Mouse (Mus musculus) lung, postnatal 0 days (tissue): ENCODE measurements around the gene Krtdap. TPM values are rescaled to one million over a fixed set of nuclear protein-coding genes. Genes with fewer than 3 reads are reported as not detected.
"Not testable (repeated sequence)": the region's sequence is repeated elsewhere in the genome, so short reads cannot be mapped to it uniquely, and the experiment has no call there.

ENCODE experiments used
- ATAC-seq: fragments of 200-750 bp; cut with Nextera tagmentation; 2 replicates; pipeline ENCODE4 v1.8.0; 2017; ENCODE audit warnings: moderate library complexity
- DNase-seq: peaks from one replicate; pipeline ENCODE4 v3.0.0-alpha.2; 2016; ENCODE audit warnings: low spot score
- H3K27ac ChIP-seq: fragments of 300-500 bp; sonication (generic); 2 replicates; pipeline ENCODE4 v1.5.1; 2014; ENCODE audit warnings: antibody characterized with exemption, mild to moderate bottlenecking, low read length, mixed read lengths
- H3K27me3 ChIP-seq: fragments of 300-500 bp; sonication (generic); replicated peaks from 2 replicates; pipeline ENCODE4 v1.6.1; 2014; ENCODE audit warnings: low read length, mixed read lengths; ENCODE audit not compliant: insufficient read depth
- H3K36me3 ChIP-seq: fragments of 300-500 bp; sonication (generic); 2 replicates; pipeline ENCODE4 v1.6.1; 2014; ENCODE audit warnings: low read length, mixed read lengths; ENCODE audit not compliant: insufficient read depth
- H3K4me1 ChIP-seq: fragments of 300-500 bp; sonication (generic); 2 replicates; pipeline ENCODE4 v1.6.1; 2014; ENCODE audit warnings: antibody characterized with exemption, low read depth, low read length, mixed read lengths; ENCODE audit not compliant: insufficient read depth
- H3K4me2 ChIP-seq: fragments of 300-500 bp; sonication (generic); replicated peaks from 2 replicates; pipeline ENCODE4 v1.6.1; 2014; ENCODE audit warnings: low read depth, mild to moderate bottlenecking, low read length, moderate library complexity, mixed read lengths
- H3K4me3 ChIP-seq: fragments of 300-500 bp; sonication (generic); 2 replicates; pipeline ENCODE4 v1.5.1; 2014; ENCODE audit warnings: low read depth, low read length
- H3K9ac ChIP-seq: fragments of 300-500 bp; sonication (generic); replicated peaks from 2 replicates; pipeline ENCODE4 v1.6.1; 2014; ENCODE audit warnings: low read depth, mild to moderate bottlenecking
- H3K9me3 ChIP-seq: fragments of 300-500 bp; sonication (generic); 2 replicates; pipeline ENCODE4 v1.6.1; 2016; ENCODE audit warnings: low read length, mixed read lengths
- CTCF ChIP-seq: IDR thresholded peaks from 2 replicates; pipeline ENCODE4 v1.5.1; 2016; ENCODE audit warnings: antibody characterized with exemption, mild to moderate bottlenecking
- EP300 ChIP-seq: IDR thresholded peaks from 2 replicates; pipeline ENCODE4 v1.6.1; 2016; ENCODE audit warnings: antibody characterized with exemption, mild to moderate bottlenecking, control low read depth
- WGBS: fragments of 180-500 bp; shearing (Covaris S2); extraction: QIAGEN DNeasy Blood & Tissue Kit; methylation state at CpG from one replicate; pipeline ENCODE4 v1.1.7; 2014; 5-methylcytosine and 5-hydroxymethylcytosine counted together
- polyA plus RNA-seq: library from polyadenylated mRNA; unstranded; fragments of >200 nt; fragmentation: Nextera tagmentation; extraction: Ambion mirVana; gene quantifications from 2 replicates; pipeline ENCODE4 v1.2.1, GENCODE M21; 2015

Gene Krtdap
- polyA plus RNA-seq = 2.1 and 4.4 TPM in 2 replicates

DNA sequence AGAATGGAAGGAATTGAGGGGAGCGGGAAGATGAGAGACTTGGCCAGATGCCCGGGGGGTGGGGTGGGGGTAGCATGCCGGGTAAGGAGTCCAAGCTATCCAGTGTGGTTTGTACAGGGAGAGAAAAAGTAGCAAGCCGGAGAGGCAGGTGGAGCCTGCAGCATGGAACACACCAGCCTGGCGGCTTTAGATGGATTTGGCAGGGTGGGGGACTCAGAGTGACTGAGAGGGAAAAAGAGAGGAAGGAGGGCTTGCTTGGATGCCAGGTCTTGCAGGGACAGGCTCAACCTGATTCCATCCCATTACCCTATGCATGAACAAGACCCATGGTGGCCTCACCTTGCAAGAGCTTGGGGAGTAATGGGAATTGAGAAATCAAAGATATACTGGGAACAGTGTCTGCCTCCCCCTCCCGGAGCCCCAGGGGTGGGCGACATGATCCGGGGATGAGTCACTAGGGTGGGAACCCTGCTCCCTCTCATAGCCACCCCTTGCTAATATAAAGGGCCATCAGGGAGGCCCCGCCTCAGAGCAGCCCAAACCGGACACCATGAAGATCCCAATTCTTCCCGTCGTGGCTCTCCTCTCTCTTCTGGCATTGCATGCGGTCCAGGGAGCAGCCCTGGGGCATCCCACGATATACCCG lies at the start of gene Krtdap:
TSS of gene Krtdap (plus strand) at position 520 of the 646 bp plus-strand sequence.
- Histone ChIP-seq H3K4me1 (no peaks in the 10 kb centered on the region), H3K9me3 (no peaks in the 10 kb centered on the region), H3K4me3 (no peak within 1 kb of the TSS), H3K27me3 (no peaks in the 10 kb centered on the region), H3K9ac (no peak within 1 kb of the TSS), H3K4me2 (no peak within 1 kb of the TSS), H3K27ac (no peak within 1 kb of the TSS), H3K36me3 (no peaks in the 10 kb centered on the region)
- 44% methylated on average over 15 of the region's 15 CpGs for WGBS
- TF ChIP-seq CTCF = no peak
- TF ChIP-seq EP300 = no peak
- DNase-seq = no peak
- ATAC-seq = no peak

DNA sequence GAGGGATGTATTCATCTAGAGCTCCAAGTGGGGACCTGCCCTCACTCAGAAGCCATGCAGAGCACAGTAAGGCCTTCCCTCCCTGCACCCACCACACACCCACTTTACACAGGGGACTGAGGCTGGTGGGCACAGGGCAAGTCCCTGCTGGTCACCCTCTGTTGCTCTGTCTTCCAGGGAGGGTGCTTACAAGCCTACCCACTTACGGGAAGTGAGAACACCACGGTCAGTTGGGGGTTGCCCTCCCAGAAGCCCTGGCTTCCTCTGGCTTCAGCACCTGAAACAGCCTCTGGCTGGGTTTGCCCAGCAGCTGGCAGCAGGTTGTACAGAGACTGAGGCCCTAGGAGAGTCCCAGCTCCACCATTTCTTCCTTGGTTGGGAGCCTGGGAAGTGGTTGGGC lies 45.1 kb upstream of the Krtdap start:
- H3K4me2 ChIP-seq, H3K36me3 ChIP-seq, H3K4me3 ChIP-seq, H3K27ac ChIP-seq, DNase-seq, ATAC-seq, H3K4me1 ChIP-seq, H3K27me3 ChIP-seq, H3K9ac ChIP-seq, H3K9me3 ChIP-seq: not testable (repeated sequence)
- 56% methylated on average over 2 of the region's 2 CpGs for WGBS

- peak; percentile 60 for DNase-seq
- not testable (repeated sequence) for H3K9ac ChIP-seq, H3K4me2 ChIP-seq, H3K27me3 ChIP-seq, H3K4me3 ChIP-seq, H3K4me1 ChIP-seq, H3K36me3 ChIP-seq, H3K9me3 ChIP-seq
- ATAC-seq = peak; percentile 60
- 67% methylated on average over 1 of the region's 4 CpGs for WGBS
- peak within 1 kb of the TSS; percentile 64; the same call in 1 of the 2 replicates for H3K27ac ChIP-seq
Observed at GRCm38 (mm10) chr7:30743617-30744016, 44.1 kb upstream of the Krtdap start, which contains the start of gene Gapdhs. Gapdhs (minus strand) TSS chr7:30743681.

DNA sequence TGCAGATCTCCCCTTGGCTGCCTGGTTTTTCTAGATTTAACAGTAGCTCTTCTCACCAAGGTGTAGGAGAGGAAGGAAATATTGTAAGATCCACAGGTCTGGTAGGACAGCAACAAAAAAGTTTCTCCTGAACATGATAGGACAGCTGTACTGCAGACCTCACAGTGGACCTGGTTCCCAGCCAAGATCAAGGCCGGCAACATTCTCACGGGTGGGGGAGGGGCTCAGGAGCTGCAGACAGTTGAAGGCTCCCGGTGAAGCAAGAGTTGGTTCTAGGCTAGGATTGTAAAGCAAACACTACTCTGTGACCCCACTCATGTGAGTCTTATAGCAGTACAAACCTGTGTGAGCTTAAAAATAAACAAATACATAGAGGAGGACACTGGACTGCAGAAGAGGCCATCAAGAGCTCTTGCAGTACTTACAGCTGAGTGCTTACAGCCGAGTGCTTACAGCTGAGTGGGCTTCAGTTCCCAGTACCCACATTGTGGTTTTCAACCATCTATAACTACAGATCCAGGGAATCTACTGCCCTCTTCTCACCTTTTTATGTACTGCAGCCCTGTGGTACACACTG lies 43.6 kb upstream of the Krtdap start:
- H3K27me3 ChIP-seq = no peaks in the 10 kb centered on the region
- H3K9me3 ChIP-seq = no peaks in the 10 kb centered on the region
- ATAC-seq = peak; percentile 94
- H3K36me3 ChIP-seq = no peaks in the 10 kb centered on the region
- H3K4me1 ChIP-seq = 0 out of 2 replicates have a peak, but pooled peaks cover 3% of the 10 kb centered on the region
- H3K9ac ChIP-seq = no peak overlapping the region
- peak; percentile 88 for DNase-seq
- WGBS = 18% methylated on average over 4 of the region's 4 CpGs
- TF ChIP-seq CTCF (peak; percentile 43), EP300 (peak; percentile 75; the same call in 1 of the 2 replicates)
- H3K4me2 ChIP-seq = no peak overlapping the region
- H3K27ac ChIP-seq = peak overlapping the region; percentile 64; the same call in 1 of the 2 replicates
- no peak overlapping the region for H3K4me3 ChIP-seq

DNA sequence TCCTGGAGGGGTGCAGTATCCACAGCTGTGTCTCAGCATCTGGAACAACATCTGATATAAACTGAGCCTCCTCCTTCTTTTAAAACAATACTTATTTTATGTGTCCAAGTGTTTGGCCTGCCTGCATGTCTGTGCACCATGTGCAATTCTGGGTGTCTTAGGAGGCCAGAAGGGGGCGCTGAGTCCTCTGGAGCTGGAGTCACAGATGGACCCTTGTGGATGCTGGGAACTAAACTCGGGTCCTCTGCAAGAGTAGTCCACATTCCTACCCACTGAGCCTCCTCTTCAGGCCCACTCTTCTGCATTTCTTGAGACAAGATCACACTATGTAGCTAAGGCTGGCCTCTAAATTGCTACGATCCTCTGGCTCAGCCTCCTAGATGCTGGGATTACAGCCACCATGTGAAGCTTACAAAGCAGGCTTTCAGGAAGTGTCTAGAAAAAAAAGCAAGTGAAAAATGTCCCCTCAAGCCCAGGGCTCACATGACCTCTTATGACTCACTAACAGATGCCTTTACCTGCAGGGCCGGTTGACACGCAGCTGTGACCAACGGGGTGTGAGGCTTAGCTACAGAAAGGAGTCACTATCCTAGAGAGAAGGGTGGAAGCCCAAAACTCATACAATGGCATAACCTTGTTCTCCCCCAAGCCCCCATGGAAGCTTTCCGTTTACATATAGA lies 40.0 kb upstream of the Krtdap start:
- H3K4me3 ChIP-seq = no peak overlapping the region
- H3K9me3 ChIP-seq = no peaks in the 10 kb centered on the region
- 80% methylated on average over 7 of the region's 7 CpGs for WGBS
- H3K36me3 ChIP-seq = no peaks in the 10 kb centered on the region
- DNase-seq = no peak
- no peaks in the 10 kb centered on the region for H3K27me3 ChIP-seq
- peak; percentile 23; the same call in 1 of the 2 replicates for TF ChIP-seq CTCF
- TF ChIP-seq EP300 = no peak
- no peak for ATAC-seq
- peaks cover 3% of the 10 kb centered on the region; the same call in 1 of the 2 replicates for H3K4me1 ChIP-seq
- H3K27ac ChIP-seq = no peak overlapping the region
- H3K9ac ChIP-seq = no peak overlapping the region
- no peak overlapping the region for H3K4me2 ChIP-seq

DNA sequence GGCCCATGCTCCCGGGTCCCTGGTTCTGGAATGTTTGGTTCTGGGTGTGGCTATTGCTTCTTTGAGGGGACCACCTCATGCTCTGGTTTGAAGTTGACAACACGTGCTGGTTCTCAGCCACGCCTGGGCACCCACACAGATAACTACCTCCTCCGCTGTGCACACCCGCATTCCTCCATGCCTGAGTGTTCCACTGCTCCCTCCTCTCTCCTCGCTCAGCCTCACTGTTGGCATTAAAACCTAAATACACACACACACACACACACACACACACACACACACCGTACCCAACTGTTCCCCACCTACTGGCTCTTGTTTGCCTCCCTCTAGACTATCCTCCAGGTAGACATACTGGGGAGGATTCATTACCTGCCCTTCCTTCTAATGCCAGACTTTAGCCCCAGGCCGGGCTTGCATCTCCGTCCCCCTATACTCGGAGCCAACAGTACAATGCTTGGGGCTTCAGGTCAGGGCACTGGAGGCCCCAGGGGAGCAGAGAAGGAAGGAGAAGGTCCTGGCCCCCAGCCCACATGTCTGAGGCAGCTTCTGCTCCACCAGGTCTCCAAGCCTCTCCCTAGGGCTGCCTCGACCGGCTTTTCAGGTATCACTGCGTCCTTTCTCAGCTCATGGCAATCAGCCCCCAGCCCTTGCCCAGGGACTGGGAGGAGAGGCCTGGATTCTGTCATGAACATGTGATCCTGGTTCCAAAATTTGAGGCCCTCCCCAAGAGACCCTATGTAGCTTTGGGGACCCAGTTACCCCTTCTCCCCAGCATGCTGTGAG lies 37.7 kb upstream of the Krtdap start:
- Histone ChIP-seq H3K9ac (no peak overlapping the region), H3K9me3 (no peaks in the 10 kb centered on the region; the same call in 1 of the 2 replicates), H3K4me3 (no peak overlapping the region), H3K27me3 (no peaks in the 10 kb centered on the region), H3K36me3 (no peaks in the 10 kb centered on the region), H3K4me1 (no peaks in the 10 kb centered on the region; the same call in 1 of the 2 replicates), H3K27ac (no peak overlapping the region), H3K4me2 (no peak overlapping the region)
- 60% methylated on average over 13 of the region's 13 CpGs for WGBS
- TF ChIP-seq CTCF = no peak
- no peak for TF ChIP-seq EP300
- peak; percentile 48 for DNase-seq
- peak; percentile 79 for ATAC-seq
